Mouse (Mus musculus): ENCODE data around the gene Npy4r. TPM values are rescaled to one million over a fixed set of nuclear protein-coding genes. Genes with fewer than 3 reads are reported as not detected.

Npy4r gene
- polyA plus RNA-seq (2015; fragmentation: Nextera tagmentation; extraction: Ambion mirVana): not detected in 2 replicates

GRCm38 (mm10) chr14:34152342-34152741 lies at the start of gene Npy4r:
TSS of gene Npy4r (minus strand) at chr14:34152489.
- Histone ChIP-seq H3K36me3 (ENCODE audit: insufficient read depth, low read length) (no peaks in the 10 kb centered on the region), H3K9ac (replicated peaks; ENCODE audit: low read depth) (no peak within 1 kb of the TSS)
- 4% methylated on average over 16 of the region's 16 CpGs for WGBS

GRCm38 (mm10) chr14:34201231-34202035 lies 49.1 kb upstream of the Npy4r start, which contains the start of gene Gprin2:
TSS of gene Gprin2 (minus strand) at chr14:34201653.
- Histone ChIP-seq H3K4me2 (replicated peaks; ENCODE audit: low read depth, low read length) (peak within 1 kb of the TSS; percentile 97), H3K36me3 (ENCODE audit: insufficient read depth, low read length) (no peaks in the 10 kb centered on the region), H3K4me3 (ENCODE audit: low read depth, low read length) (peak within 1 kb of the TSS; percentile 49), H3K27ac (ENCODE audit: low read length) (no peak within 1 kb of the TSS), H3K9ac (replicated peaks; ENCODE audit: low read depth) (no peak within 1 kb of the TSS), H3K9me3 (ENCODE audit: low read length) (no peaks in the 10 kb centered on the region), H3K27me3 (replicated peaks; ENCODE audit: insufficient read depth, low read length) (no peaks in the 10 kb centered on the region), H3K4me1 (ENCODE audit: insufficient read depth, low read depth, low read length) (0 out of 2 replicates have a peak, but pooled peaks cover 3% of the 10 kb centered on the region)
- WGBS: 11% methylated on average over 14 of the region's 52 CpGs
- peak; percentile 65 for ATAC-seq
- DNase-seq (ENCODE audit: low spot score): peak; percentile 14
- TF ChIP-seq CTCF (IDR thresholded peaks at IDR 0.05): peak; percentile 16
- TF ChIP-seq EP300 (IDR thresholded peaks at IDR 0.05): no peak

More at GRCm38 (mm10) chr14:34152342-34152741, at the start of gene Npy4r:
- Histone ChIP-seq H3K4me1 (ENCODE audit: insufficient read depth, low read depth, low read length) (no peaks in the 10 kb centered on the region; the same call in 1 of the 2 replicates), H3K4me2 (replicated peaks; ENCODE audit: low read depth, low read length) (no peak within 1 kb of the TSS), H3K27me3 (replicated peaks; ENCODE audit: insufficient read depth, low read length) (no peaks in the 10 kb centered on the region), H3K4me3 (ENCODE audit: low read depth, low read length) (no peak within 1 kb of the TSS), H3K9me3 (ENCODE audit: low read length) (no peaks in the 10 kb centered on the region), H3K27ac (ENCODE audit: low read length) (no peak within 1 kb of the TSS)
- TF ChIP-seq EP300 (IDR thresholded peaks at IDR 0.05) (no peak), CTCF (IDR thresholded peaks at IDR 0.05) (peak; percentile 4; the same call in 1 of the 2 replicates)
- DNase-seq (ENCODE audit: low spot score) (peak; percentile 70), ATAC-seq (peak; percentile 92)

GRCm38 (mm10) chr14:34200738-34201230 lies 48.5 kb upstream of the Npy4r start:
- Histone ChIP-seq H3K4me3 (ENCODE audit: low read depth, low read length) (peak overlapping the region; percentile 49), H3K36me3 (ENCODE audit: insufficient read depth, low read length) (no peaks in the 10 kb centered on the region), H3K4me2 (replicated peaks; ENCODE audit: low read depth, low read length) (peak overlapping the region; percentile 97), H3K27me3 (replicated peaks; ENCODE audit: insufficient read depth, low read length) (no peaks in the 10 kb centered on the region), H3K27ac (ENCODE audit: low read length) (no peak overlapping the region), H3K9me3 (ENCODE audit: low read length) (no peaks in the 10 kb centered on the region), H3K9ac (replicated peaks; ENCODE audit: low read depth) (no peak overlapping the region), H3K4me1 (ENCODE audit: insufficient read depth, low read depth, low read length) (0 out of 2 replicates have a peak, but pooled peaks cover 3% of the 10 kb centered on the region)
- DNase-seq (ENCODE audit: low spot score) (peak; percentile 48), ATAC-seq (peak; percentile 71)
- TF ChIP-seq EP300 (IDR thresholded peaks at IDR 0.05) (no peak), CTCF (IDR thresholded peaks at IDR 0.05) (no peak)
- 9% methylated on average over 19 of the region's 19 CpGs for WGBS

- H3K36me3 ChIP-seq (ENCODE audit: insufficient read depth, low read length): no peaks in the 10 kb centered on the region
- 46% methylated on average over 4 of the region's 4 CpGs for WGBS
- H3K27ac ChIP-seq (ENCODE audit: low read length): no peak overlapping the region
- DNase-seq (ENCODE audit: low spot score): no peak
- no peak overlapping the region for H3K4me2 ChIP-seq (replicated peaks; ENCODE audit: low read depth, low read length)
- no peaks in the 10 kb centered on the region for H3K27me3 ChIP-seq (replicated peaks; ENCODE audit: insufficient read depth, low read length)
- H3K4me1 ChIP-seq (ENCODE audit: insufficient read depth, low read depth, low read length): 0 out of 2 replicates have a peak, but pooled peaks cover 3% of the 10 kb centered on the region
- no peak overlapping the region for H3K4me3 ChIP-seq (ENCODE audit: low read depth, low read length)
- no peak overlapping the region for H3K9ac ChIP-seq (replicated peaks; ENCODE audit: low read depth)
- ATAC-seq: no peak
- no peak for TF ChIP-seq CTCF (IDR thresholded peaks at IDR 0.05)
- TF ChIP-seq EP300 (IDR thresholded peaks at IDR 0.05): no peak
- H3K9me3 ChIP-seq (ENCODE audit: low read length): no peaks in the 10 kb centered on the region
These were observed 44.4 kb upstream of the Npy4r start for GRCm38 (mm10) chr14:34196706-34197105.

GRCm38 (mm10) chr14:34195466-34195865 lies 43.2 kb upstream of the Npy4r start:
- no peak overlapping the region for H3K4me3 ChIP-seq (ENCODE audit: low read depth, low read length)
- no peaks in the 10 kb centered on the region for H3K36me3 ChIP-seq (ENCODE audit: insufficient read depth, low read length)
- no peaks in the 10 kb centered on the region for H3K4me1 ChIP-seq (ENCODE audit: insufficient read depth, low read depth, low read length)
- no peaks in the 10 kb centered on the region for H3K27me3 ChIP-seq (replicated peaks; ENCODE audit: insufficient read depth, low read length)
- H3K9me3 ChIP-seq (ENCODE audit: low read length): no peaks in the 10 kb centered on the region
- no peak overlapping the region for H3K9ac ChIP-seq (replicated peaks; ENCODE audit: low read depth)
- H3K4me2 ChIP-seq (replicated peaks; ENCODE audit: low read depth, low read length): no peak overlapping the region
- TF ChIP-seq CTCF (IDR thresholded peaks at IDR 0.05) (no peak), EP300 (IDR thresholded peaks at IDR 0.05) (no peak)
- H3K27ac ChIP-seq (ENCODE audit: low read length): no peak overlapping the region
- DNase-seq (ENCODE audit: low spot score) (no peak), ATAC-seq (no peak)
- 91% methylated on average over 15 of the region's 15 CpGs for WGBS

- Histone ChIP-seq H3K27ac (ENCODE audit: low read length) (no peak overlapping the region), H3K27me3 (replicated peaks; ENCODE audit: insufficient read depth, low read length) (no peaks in the 10 kb centered on the region), H3K4me3 (ENCODE audit: low read depth, low read length) (no peak overlapping the region), H3K4me2 (replicated peaks; ENCODE audit: low read depth, low read length) (no peak overlapping the region), H3K36me3 (ENCODE audit: insufficient read depth, low read length) (no peaks in the 10 kb centered on the region), H3K9ac (replicated peaks; ENCODE audit: low read depth) (no peak overlapping the region), H3K4me1 (ENCODE audit: insufficient read depth, low read depth, low read length) (no peaks in the 10 kb centered on the region), H3K9me3 (ENCODE audit: low read length) (no peaks in the 10 kb centered on the region)
- DNase-seq (ENCODE audit: low spot score) (no peak), ATAC-seq (no peak)
- WGBS: 74% methylated on average over 4 of the region's 4 CpGs
- TF ChIP-seq CTCF (IDR thresholded peaks at IDR 0.05): no peak
- no peak for TF ChIP-seq EP300 (IDR thresholded peaks at IDR 0.05)
These were observed 41.6 kb upstream of the Npy4r start for GRCm38 (mm10) chr14:34193879-34194278.
